Mouse (Mus musculus) megakaryocyte-erythroid progenitor cell, adult 5-6 weeks (primary cell): ENCODE measurements around the gene Fcgr3. TPM values are rescaled to one million over a fixed set of nuclear protein-coding genes. Genes with fewer than 3 reads are reported as not detected.
"Not testable (repeated sequence)": the region's sequence is repeated elsewhere in the genome, so short reads cannot be mapped to it uniquely, and the experiment has no call there.

Source experiments
- ATAC-seq: replicated peaks from 2 replicates; pipeline ENCODE4 v1.8.0; 2016; ENCODE audit warnings: mild to moderate bottlenecking, inconsistent platforms; ENCODE audit not compliant: severe bottlenecking, poor library complexity, low FRiP score, low TSS enrichment
- total RNA-seq, 2 experiments: library from RNA; stranded (forward) in 1 of 2; stranded (reverse) in 1 of 2; fragments of 200-1000, 215-1000 nt in 1 of 2; fragments of >200 nt in 1 of 2; fragmentation: Nextera tagmentation in 1 of 2; gene quantifications; 2 replicates each; pipeline ENCODE4 v1.2.3; 2014 to 2017

Fcgr3 gene
- total RNA-seq, 2 experiments from 2014 or later, result 1.4 to 1.9 TPM

DNA sequence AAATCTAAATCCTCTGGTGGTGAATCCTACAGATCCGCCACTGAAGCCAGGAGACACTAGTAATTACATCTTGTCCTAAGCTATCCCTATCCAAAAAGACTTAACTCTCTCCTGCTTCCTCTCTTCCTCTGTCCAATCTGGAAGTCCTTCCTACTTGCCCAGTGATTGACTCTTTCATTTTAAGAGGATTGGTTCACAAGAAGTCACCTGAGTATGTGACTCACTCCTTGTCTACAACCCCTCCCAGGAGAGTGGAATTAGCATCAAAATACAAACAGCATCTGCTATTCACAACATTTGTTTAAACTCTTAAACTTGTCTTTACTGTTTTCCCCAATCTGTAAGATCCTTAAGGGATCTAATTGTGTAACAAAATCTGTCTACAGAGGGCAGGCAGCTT is 25.2 kb upstream of the Fcgr3 start:
- no peak for ATAC-seq

DNA sequence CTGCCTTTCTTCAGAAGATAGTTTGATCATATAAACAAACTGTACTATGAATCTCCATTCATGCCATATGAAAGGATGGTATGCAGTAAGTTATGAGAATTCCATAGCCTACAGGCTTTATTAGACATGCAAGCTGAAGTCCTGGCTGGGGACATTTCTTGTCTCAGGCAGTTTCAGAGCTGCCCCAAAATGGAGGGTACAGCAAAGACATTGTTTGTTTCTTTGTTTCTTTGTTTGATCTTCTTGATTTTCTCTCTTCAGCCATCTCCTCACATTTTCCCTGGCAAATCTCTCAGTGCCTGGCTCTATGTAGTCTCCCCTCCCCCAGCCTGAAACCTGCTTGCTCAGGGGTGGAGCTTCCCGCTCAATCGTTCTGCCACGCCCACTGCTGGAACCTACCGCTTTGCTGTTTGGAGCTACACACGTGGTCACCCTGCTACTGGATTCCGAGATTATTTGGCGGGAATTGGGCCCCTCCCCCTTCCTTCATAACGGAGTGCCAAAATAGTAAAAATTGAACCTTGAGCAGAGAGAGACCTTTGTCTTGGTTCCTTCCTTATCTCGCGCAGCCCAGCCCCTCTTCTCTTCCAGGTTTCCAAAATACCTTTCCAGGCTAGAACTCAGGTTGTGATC is 23.6 kb upstream of the Fcgr3 start:
- not testable (repeated sequence) for ATAC-seq

DNA sequence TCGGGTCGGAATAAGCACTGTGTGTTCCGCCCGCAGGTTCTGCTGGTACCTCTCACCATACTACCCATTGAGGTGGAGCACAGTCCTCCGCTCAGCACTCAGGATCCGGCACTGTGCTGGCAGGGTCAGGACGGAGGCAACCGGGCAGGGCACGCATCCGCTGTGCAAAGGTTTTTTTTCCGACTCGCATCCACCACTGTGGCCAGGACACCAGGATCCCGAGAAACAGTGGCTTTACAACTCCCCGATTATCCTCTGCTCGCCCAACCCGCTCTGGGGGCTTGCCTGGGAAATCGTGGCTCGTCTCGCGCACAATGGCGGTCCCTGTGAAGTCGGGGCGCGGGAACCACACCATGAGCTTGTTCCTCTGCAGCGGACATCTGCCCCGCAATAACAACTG is 21.0 kb upstream of the Fcgr3 start:
- no peak; the same call in 1 of the 2 replicates for ATAC-seq

DNA sequence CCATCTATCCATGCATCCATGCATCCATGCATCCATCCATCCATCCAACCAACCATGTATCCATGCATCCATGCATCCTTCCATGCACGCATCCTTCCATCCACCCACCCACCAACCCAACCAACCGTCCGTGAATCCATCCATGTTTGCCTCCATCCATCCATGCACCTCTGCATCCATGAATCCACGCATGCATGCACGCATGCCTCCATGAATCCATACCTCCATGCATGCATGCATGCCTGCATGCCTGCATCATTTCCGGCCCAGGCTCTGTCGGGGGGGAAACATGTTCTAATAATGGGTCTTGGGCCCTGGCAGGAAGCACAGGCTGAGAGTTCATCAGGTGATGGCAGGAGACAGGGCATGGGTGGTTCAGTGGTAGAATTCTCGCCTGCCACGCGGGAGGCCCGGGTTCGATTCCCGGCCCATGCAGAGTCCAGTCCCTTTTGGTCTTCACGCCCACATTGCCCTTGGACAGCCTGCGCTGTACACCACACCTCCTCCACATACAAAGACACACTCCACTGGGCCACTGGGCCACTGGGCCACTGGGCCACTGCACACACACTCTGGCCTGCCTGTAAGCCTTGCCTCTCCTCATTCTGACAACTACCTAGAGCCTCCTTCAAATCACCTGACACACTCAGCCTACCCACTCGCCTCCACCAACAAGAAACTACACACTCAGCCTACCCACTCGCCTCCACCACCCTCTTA is 16.9 kb upstream of the Fcgr3 start:
- peak; percentile 25 for ATAC-seq

DNA sequence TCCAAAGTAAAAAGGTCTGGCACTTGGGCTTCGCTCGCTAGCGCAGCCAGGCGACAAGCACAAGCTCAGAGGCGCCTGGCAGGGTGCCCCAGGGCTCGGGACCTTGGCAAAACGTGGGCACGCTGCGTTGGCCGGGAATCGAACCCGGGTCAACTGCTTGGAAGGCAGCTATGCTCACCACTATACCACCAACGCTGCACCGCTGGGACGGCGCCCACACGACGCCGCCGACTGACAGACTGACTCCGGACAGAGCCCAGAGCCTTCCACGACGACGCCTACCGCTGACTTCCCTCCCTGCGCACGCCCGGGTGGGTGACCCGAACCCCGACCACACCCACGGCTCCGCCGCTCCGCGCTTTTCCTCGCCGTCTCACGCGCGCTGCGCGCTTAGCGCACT is 15.1 kb upstream of the Fcgr3 start:
- ATAC-seq, result peak; percentile 27

DNA sequence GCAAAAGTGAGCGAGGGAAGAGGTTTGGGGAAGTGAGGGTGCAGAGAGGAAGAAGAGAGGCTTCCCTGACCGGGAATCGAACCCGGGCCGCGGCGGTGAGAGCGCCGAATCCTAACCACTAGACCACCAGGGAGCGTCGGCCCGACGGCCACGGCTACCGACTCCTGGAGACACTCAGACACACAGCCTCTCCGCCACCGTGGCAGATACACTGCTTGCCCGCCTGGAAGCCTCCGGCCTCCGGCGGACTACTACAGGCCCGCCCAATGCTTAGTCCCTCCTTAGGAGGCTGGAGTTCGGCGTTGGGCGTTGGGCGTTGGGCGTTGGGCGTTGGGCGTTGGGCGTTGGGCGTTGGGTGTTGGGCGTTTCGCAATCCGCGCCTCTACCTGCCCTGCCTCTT is 14.6 kb upstream of the Fcgr3 start:
- peak; percentile 20 for ATAC-seq

DNA sequence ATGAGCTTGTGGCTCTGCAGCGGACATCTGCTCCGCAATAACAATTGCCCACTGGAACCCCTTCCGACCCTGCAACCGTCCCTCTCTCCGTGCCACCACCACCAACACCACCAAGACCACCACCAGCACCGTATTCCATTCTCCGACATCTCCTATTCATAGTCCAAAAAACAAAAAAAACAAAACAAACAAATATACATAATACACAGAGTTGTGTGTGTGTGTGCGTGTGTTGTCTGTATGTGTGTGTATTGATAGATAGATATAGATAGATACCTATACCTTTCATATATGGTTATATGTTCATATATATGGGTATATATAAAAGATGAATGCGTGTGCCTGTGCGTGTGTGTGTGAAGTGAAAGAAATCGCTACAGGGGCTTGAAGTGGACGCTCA is 13.7 kb upstream of the Fcgr3 start:
- ATAC-seq, result not testable (repeated sequence)

DNA sequence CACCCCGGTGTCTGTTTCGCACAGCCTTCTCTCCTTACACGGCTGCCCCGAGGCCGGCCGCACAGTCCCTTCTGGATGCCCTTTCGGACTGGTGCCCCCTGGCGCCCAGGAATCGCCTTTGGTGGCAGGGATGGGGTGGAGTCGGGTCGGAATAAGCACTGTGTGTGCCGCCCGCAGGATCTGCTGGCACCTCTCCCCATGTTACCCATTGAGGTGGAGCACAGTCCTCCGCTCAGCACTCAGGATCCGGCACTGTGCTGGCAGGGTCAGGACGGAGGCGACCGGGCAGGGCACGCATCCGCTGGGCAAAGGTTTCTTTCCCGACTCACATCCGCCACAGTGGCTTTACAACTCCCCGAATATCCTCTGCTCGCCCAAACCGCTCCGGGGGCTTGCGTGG is 13.2 kb upstream of the Fcgr3 start:
- ATAC-seq, result peak; percentile 17

DNA sequence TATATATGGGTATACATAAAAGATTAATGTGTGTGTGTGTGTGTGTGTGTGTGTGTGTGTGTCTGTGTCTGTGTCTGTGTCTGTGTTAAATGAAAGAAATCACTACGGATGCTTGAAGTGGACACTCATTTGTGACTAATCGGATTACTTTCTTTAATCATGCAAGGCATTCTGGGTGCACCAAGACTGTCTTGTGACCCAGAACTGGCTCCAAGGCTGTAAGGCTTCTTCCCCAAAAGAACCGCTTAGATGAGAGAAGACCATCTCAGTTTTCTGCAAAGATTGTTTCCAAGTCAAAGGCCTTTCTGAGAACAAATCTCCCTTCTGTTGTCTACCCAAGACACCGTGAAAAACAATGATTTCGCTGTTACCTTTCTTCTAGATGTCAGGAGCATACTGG is 12.5 kb upstream of the Fcgr3 start:
- not testable (repeated sequence) for ATAC-seq

DNA sequence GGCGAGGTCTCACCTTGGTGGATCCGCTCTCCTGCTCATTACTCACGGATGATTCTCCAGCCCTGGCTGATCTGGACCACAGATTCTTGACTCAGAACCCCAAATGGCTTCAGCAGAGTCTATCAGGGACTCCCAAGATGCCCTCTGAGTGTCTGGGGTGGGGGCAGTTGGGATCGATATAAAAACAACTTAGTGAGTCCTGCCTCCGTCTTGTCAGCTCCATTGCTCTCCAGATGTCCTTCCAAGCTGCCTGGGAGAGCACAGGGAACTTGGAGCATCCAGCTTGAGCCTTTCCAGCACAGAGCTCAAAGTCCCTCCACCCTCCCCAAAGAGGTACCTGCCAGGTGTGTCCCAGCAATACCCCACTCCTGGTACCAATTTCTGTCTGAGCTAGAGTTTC is 11.4 kb upstream of the Fcgr3 start:
- not testable (repeated sequence) for ATAC-seq

DNA sequence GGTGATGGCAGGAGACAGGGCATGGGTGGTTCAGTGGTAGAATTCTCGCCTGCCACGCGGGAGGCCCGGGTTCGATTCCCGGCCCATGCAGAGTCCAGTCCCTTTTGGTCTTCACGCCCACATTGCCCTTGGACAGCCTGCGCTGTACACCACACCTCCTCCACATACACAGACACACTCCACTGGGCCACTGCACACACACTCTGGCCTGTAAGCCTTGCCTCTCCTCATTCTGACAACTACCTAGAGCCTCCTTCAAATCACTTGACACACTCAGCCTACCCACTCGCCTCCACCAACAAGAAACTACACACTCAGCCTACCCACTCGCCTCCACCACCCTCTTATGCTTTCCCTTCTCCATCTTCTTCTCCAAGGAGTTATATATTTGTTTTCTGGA is 9.5 kb upstream of the Fcgr3 start:
- ATAC-seq, result peak; percentile 21

DNA sequence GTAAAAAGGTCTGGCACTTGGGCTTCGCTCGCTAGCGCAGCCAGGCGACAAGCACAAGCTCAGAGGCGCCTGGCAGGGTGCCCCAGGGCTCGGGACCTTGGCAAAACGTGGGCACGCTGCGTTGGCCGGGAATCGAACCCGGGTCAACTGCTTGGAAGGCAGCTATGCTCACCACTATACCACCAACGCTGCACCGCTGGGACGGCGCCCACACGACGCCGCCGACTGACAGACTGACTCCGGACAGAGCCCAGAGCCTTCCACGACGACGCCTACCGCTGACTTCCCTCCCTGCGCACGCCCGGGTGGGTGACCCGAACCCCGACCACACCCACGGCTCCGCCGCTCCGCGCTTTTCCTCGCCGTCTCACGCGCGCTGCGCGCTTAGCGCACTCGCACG is 7.5 kb upstream of the Fcgr3 start:
- peak; percentile 30 for ATAC-seq

DNA sequence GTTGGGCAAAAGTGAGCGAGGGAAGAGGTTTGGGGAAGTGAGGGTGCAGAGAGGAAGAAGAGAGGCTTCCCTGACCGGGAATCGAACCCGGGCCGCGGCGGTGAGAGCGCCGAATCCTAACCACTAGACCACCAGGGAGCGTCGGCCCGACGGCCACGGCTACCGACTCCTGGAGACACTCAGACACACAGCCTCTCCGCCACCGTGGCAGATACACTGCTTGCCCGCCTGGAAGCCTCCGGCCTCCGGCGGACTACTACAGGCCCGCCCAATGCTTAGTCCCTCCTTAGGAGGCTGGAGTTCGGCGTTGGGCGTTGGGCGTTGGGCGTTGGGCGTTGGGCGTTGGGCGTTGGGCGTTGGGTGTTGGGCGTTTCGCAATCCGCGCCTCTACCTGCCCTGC is 7.0 kb upstream of the Fcgr3 start:
- ATAC-seq, result peak; percentile 30

DNA sequence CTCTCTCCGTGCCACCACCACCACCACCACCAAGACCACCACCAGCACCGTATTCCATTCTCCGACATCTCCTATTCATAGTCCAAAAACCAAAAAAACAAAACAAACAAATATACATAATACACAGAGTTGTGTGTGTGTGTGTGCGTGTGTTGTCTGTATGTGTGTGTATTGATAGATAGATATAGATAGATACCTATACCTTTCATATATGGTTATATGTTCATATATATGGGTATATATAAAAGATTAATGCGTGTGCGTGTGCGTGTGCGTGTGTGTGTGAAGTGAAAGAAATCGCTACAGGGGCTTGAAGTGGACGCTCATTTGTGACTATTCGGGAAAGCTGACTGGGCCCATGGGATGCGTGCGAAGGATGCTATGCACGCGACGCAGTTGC is 6.1 kb upstream of the Fcgr3 start:
- not testable (repeated sequence) for ATAC-seq

DNA sequence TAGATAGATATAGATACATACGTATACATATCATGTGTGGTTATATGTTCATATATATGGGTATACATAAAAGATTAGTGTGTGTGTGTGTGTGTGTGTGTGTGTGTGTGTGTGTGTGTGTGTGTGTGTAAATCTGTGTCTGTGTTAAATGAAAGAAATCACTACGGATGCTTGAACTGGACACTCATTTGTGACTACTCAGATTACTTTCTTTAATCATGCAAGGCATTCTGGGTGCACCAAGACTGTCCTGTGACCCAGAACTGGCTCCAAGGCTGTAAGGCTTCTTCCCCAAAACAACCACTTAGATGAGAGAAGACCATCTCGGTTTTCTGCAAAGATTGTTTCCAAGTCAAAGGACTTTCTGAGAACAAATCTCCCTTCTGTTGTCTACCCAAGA is 4.8 kb upstream of the Fcgr3 start:
- not testable (repeated sequence) for ATAC-seq

DNA sequence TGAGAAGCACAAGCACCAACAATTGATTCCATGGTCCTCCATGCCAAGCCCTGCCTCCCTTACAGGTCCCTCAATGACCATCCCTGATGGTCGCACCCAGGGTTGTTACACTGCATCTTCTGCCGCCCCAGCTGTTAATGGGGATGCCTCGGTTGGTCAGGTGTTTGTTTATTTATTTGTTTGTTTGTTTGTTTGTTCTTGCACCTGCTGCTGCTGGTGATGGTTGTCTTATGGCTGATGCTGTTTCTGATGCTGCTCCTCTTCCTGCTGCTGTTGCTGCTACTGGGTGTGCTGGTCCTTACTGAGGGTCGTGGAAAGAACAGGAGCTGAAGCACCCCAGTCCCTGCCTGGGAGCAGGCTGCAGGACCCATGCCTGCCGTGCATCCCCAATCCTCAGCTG is 3.2 kb upstream of the Fcgr3 start:
- not testable (repeated sequence) for ATAC-seq

DNA sequence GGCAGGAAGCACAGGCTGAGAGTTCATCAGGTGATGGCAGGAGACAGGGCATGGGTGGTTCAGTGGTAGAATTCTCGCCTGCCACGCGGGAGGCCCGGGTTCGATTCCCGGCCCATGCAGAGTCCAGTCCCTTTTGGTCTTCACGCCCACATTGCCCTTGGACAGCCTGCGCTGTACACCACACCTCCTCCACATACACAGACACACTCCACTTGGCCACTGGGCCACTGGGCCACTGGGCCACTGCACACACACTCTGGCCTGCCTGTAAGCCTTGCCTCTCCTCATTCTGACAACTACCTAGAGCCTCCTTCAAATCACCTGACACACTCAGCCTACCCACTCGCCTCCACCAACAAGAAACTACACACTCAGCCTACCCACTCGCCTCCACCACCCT is 1.8 kb upstream of the Fcgr3 start:
- ATAC-seq, result peak; percentile 32

DNA sequence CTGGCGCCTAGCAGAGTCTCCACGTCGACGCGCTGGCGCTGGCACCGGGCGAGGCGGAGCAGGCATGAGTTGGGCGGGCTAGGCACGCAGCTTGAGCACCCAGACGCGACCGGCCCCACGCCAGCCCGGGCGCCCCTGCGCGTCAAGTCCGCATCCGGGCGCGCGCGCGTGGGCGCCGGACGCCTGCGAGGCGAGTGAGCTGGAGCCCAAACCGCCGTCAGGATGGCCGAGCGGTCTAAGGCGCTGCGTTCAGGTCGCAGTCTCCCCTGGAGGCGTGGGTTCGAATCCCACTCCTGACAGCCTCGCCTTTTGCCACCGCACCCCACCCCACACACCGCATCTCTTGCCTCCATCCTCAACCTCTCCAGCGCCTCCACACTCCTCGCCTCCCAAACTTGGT is 1.0 kb upstream of the Fcgr3 start:
- not testable (repeated sequence) for ATAC-seq

DNA sequence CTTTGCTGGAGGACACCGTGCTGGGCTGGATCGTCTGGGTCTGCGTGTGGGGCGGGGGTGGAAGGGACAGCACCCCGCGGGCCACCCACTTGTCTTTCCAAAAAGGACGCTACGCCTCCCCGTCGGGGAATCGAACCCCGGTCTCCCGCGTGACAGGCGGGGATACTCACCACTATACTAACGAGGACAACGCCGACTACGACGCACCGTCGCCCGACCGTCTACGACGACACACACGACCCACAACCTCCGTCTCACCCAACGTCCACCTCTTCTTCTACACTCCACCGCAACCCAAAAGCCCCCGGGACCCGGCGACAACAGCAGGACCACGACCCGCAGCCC is 480 bp upstream of the Fcgr3 start:
- ATAC-seq, result peak; percentile 4

DNA sequence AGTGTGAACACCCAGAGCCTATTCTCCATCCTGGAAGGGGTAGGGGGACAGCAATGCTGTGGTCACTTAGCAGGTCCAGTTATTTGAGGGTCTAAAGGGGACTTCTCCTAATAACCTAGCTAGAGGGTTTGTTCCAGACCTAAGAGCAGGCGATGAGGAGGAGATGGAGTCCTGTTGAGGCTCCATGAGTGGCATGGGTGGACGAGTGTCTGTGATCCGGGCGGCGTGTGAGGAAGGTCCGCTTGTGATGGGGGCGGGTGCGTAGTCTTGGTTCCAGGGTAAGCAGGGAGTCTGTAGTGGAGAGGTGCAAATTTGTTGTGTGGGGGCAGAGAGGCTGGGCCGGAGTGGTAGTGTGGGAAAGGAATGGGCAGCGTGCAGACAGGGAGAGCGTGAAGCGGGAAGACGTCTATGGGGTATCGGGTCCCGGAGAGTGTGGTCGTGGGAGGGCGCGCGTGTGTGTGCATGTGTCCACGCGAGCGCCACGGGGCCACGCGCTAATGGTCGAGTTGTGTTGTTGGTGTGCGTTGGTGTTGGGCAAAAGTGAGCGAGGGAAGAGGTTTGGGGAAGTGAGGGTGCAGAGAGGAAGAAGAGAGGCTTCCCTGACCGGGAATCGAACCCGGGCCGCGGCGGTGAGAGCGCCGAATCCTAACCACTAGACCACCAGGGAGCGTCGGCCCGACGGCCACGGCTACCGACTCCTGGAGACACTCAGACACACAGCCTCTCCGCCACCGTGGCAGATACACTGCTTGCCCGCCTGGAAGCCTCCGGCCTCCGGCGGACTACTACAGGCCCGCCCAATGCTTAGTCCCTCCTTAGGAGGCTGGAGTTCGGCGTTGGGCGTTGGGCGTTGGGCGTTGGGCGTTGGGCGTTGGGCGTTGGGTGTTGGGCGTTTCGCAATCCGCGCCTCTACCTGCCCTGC is 905 bp downstream of the Fcgr3 start:
- peak; percentile 45 for ATAC-seq
